Mouse (Mus musculus): ENCODE results near the gene Gpm6a. TPM values are rescaled to one million over a fixed set of nuclear protein-coding genes. Genes with fewer than 3 reads are reported as not detected.
"Not testable (repeated sequence)": the region's sequence is repeated elsewhere in the genome, so short reads cannot be mapped to it uniquely, and the experiment has no call there.

Gene Gpm6a
- total and polyA plus RNA-seq, 2 experiments from 2014 or later = 660 to 1,306 TPM

DNA sequence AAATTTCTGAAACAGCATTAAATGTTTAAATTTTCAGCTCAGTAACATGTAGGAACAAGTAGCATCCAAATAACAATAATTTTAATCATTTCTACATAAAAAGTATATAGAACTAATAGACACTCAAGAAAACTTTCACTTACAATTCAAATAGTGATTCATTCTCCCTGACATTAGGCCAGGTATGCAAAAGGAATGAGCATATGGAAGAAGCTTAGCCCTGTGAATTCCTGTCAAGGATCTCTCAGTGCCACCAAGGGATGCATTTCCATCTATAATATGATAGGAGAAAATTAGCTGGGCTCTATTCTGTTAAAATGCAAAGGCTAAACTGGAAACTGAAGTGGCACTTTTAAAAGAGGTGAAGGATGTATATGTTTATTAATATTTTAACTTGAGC, 76.5 kb downstream of the Gpm6a start:
- Histone ChIP-seq H3K36me3 (ENCODE audit: insufficient read depth) (no peaks in the 10 kb centered on the region), H3K4me2 (ENCODE audit: low read depth) (no peak overlapping the region), H3K4me1 (ENCODE audit: insufficient read depth) (peaks cover 15% of the 10 kb centered on the region), H3K9ac (no peak overlapping the region), H3K9me3 (ENCODE audit: low read length) (no peaks in the 10 kb centered on the region), H3K27me3 (ENCODE audit: insufficient read depth, low read length) (no peaks in the 10 kb centered on the region), H3K27ac (ENCODE audit: low read depth, low read length) (no peak overlapping the region), H3K4me3 (ENCODE audit: low read depth, low read length) (no peak overlapping the region)
- ATAC-seq (no peak), DNase-seq (no peak)
- no peak for TF ChIP-seq CTCF (IDR thresholded peaks at IDR 0.05; ENCODE audit: low read depth)

DNA sequence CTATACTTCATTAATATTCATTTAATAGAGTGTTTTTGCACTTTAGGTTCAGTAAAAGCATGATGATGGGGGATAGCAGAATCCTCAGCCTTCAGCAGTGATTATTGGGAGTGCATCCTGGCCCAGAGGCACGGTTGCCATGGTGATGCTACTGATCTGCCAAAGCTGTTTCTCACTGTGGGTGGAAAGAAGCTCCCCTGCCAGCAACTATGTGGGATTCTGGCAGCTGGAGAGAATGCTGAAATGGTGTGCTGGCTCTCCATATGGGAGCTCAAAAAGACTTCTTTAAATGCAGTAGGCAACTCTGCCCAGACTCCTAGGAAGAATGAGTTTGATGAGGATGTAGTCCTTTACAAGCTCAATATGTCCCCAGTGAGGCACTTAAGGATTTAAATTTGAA, 79.7 kb downstream of the Gpm6a start:
- no peak overlapping the region for H3K4me3 ChIP-seq (ENCODE audit: low read depth, low read length)
- H3K4me1 ChIP-seq (ENCODE audit: insufficient read depth) = peaks cover 9% of the 10 kb centered on the region
- peak; percentile 98 for ATAC-seq
- H3K4me2 ChIP-seq (ENCODE audit: low read depth) = peak overlapping the region; percentile 3; the same call in 1 of the 2 replicates
- WGBS = 0% methylated on average over 1 of the region's 1 CpGs
- H3K27ac ChIP-seq (ENCODE audit: low read depth, low read length) = peak overlapping the region; percentile 80
- H3K9ac ChIP-seq = no peak overlapping the region
- DNase-seq = peak; percentile 95
- no peaks in the 10 kb centered on the region for H3K27me3 ChIP-seq (ENCODE audit: insufficient read depth, low read length)
- no peaks in the 10 kb centered on the region for H3K36me3 ChIP-seq (ENCODE audit: insufficient read depth)
- H3K9me3 ChIP-seq (ENCODE audit: low read length) = no peaks in the 10 kb centered on the region
- no peak for TF ChIP-seq CTCF (IDR thresholded peaks at IDR 0.05; ENCODE audit: low read depth)

DNA sequence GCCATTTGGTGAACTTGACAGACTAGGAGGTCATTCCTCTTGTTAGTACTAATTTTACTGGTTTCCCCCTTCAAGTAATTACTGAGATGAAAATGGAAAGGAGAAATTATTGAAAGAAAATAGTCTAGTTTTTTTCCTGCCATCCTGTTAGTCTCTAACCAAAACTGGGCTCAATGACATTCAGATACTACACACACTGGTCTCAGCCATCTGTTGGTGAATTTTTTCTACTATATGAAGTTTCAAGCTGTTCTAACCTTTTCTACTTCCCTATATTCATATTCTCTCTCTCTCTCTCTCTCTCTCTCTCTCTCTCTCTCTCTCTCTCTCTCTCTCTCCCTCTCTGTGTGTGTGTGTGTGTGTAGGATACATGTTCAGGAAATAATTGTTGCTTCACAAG, 80.8 kb downstream of the Gpm6a start:
- peak overlapping the region; percentile 80 for H3K27ac ChIP-seq (ENCODE audit: low read depth, low read length)
- H3K36me3 ChIP-seq (ENCODE audit: insufficient read depth) = no peaks in the 10 kb centered on the region
- DNase-seq = peak; percentile 35
- H3K9me3 ChIP-seq (ENCODE audit: low read length) = no peaks in the 10 kb centered on the region
- H3K4me2 ChIP-seq (ENCODE audit: low read depth) = 0 out of 2 replicates have a peak overlapping the region, but pooled peaks have one; percentile 3
- H3K9ac ChIP-seq = no peak overlapping the region
- no peak for ATAC-seq
- H3K27me3 ChIP-seq (ENCODE audit: insufficient read depth, low read length) = no peaks in the 10 kb centered on the region
- peaks cover 9% of the 10 kb centered on the region for H3K4me1 ChIP-seq (ENCODE audit: insufficient read depth)
- no peak overlapping the region for H3K4me3 ChIP-seq (ENCODE audit: low read depth, low read length)
- no peak for TF ChIP-seq CTCF (IDR thresholded peaks at IDR 0.05; ENCODE audit: low read depth)

DNA sequence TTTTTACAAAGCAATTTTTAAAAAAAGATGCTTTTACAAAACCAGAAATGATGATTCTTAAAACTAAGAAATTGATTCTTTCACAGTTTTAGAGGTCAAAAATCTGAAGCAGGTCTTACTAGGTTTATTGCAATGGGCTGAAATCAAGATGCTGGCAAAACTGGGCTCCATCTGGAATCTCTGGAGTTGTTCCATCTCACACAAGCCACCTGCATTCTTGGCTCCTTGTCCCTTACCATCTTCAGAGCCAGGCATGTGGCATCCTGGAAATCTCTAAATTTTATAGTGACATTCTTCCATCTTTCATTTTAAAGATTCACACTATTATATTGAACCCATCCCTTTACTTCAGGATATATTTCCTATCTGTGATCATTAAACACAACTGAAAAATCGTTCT, 88.3 kb downstream of the Gpm6a start:
- Histone ChIP-seq H3K4me1 (ENCODE audit: insufficient read depth) (no peaks in the 10 kb centered on the region), H3K9me3 (ENCODE audit: low read length) (no peaks in the 10 kb centered on the region), H3K36me3 (ENCODE audit: insufficient read depth) (no peaks in the 10 kb centered on the region; the same call in 1 of the 2 replicates), H3K4me2 (ENCODE audit: low read depth) (no peak overlapping the region), H3K27me3 (ENCODE audit: insufficient read depth, low read length) (no peaks in the 10 kb centered on the region), H3K27ac (ENCODE audit: low read depth, low read length) (no peak overlapping the region), H3K4me3 (ENCODE audit: low read depth, low read length) (no peak overlapping the region), H3K9ac (no peak overlapping the region)
- ATAC-seq = no peak
- 62% methylated on average over 1 of the region's 1 CpGs for WGBS
- no peak for TF ChIP-seq CTCF (IDR thresholded peaks at IDR 0.05; ENCODE audit: low read depth)
- no peak for DNase-seq

DNA sequence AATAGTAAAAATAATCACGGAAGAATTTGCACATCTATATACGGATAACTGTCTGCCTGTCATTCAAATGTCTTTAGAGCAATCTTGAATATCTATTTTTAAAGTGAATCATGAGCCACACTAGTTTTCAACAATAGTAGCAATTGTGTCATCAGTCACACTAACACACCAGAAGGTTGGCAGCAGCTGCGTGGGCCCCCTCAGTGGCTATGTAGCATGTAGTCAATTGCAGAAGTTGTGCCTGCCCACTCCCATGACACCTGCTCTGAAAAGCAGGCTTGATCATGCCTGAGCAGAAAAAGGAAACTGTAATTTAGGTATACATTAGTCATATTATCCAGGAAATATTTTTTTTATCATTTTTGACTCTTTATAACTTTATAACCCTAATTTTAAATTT, 93.8 kb downstream of the Gpm6a start:
- Histone ChIP-seq H3K9ac (no peak overlapping the region), H3K27ac (ENCODE audit: low read depth, low read length) (peak overlapping the region; percentile 35; the same call in 1 of the 2 replicates), H3K4me2 (ENCODE audit: low read depth) (no peak overlapping the region), H3K4me1 (ENCODE audit: insufficient read depth) (no peaks in the 10 kb centered on the region), H3K9me3 (ENCODE audit: low read length) (no peaks in the 10 kb centered on the region), H3K4me3 (ENCODE audit: low read depth, low read length) (no peak overlapping the region), H3K36me3 (ENCODE audit: insufficient read depth) (peaks cover 22% of the 10 kb centered on the region), H3K27me3 (ENCODE audit: insufficient read depth, low read length) (no peaks in the 10 kb centered on the region)
- WGBS = 52% methylated on average over 3 of the region's 3 CpGs
- peak; percentile 56; the same call in 1 of the 2 replicates for ATAC-seq
- no peak for DNase-seq
- no peak for TF ChIP-seq CTCF (IDR thresholded peaks at IDR 0.05; ENCODE audit: low read depth)

DNA sequence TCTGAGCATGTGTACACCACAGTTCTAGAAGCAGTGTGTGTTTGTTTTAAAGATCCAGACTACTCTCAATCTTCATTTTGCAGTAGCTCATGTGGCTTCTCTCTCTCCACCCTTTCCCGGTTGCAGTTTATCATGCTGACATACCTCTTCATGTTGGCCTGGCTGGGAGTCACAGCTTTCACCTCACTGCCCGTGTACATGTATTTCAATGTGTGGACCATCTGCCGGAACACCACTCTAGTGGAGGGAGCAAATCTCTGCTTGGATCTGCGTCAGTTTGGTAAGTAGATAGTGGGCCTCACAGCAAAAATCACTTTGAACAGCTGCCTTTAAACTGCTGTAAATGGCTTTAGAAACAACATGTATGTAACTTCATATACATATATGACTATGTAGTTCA, 95.3 kb downstream of the Gpm6a start:
- H3K27ac ChIP-seq (ENCODE audit: low read depth, low read length) = no peak overlapping the region
- peaks cover 26% of the 10 kb centered on the region for H3K36me3 ChIP-seq (ENCODE audit: insufficient read depth)
- 80% methylated on average over 4 of the region's 4 CpGs for WGBS
- ATAC-seq = no peak
- DNase-seq = no peak
- H3K27me3 ChIP-seq (ENCODE audit: insufficient read depth, low read length) = no peaks in the 10 kb centered on the region
- H3K4me2 ChIP-seq (ENCODE audit: low read depth) = no peak overlapping the region
- no peak for TF ChIP-seq CTCF (IDR thresholded peaks at IDR 0.05; ENCODE audit: low read depth)
- no peaks in the 10 kb centered on the region for H3K9me3 ChIP-seq (ENCODE audit: low read length)
- H3K9ac ChIP-seq = no peak overlapping the region
- no peaks in the 10 kb centered on the region for H3K4me1 ChIP-seq (ENCODE audit: insufficient read depth)
- no peak overlapping the region for H3K4me3 ChIP-seq (ENCODE audit: low read depth, low read length)

DNA sequence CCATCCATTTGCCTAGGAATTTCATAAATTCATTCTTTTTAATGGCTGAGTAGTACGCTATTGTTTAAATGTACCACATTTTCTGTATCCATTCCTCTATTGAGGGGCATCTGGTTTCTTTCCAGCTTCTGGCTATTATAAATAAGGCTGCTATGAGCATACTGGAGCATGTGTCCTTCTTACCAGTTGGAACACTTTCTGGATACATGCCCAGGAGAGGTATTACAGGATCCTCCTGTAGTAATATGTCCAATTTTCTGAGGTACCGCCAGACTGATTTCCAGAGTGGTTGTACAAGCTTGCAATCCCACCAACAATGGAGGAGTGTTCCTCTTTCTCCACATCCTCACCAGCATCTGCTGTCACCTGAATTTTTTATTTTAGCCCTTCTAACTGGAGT, 114.2 kb downstream of the Gpm6a start:
- H3K4me1 ChIP-seq (ENCODE audit: insufficient read depth); H3K27me3 ChIP-seq (ENCODE audit: insufficient read depth, low read length); DNase-seq; H3K36me3 ChIP-seq (ENCODE audit: insufficient read depth); H3K4me3 ChIP-seq (ENCODE audit: low read depth, low read length); H3K9me3 ChIP-seq (ENCODE audit: low read length); H3K9ac ChIP-seq; ATAC-seq; H3K4me2 ChIP-seq (ENCODE audit: low read depth); H3K27ac ChIP-seq (ENCODE audit: low read depth, low read length): not testable (repeated sequence)
- WGBS = 92% methylated on average over 2 of the region's 2 CpGs

DNA sequence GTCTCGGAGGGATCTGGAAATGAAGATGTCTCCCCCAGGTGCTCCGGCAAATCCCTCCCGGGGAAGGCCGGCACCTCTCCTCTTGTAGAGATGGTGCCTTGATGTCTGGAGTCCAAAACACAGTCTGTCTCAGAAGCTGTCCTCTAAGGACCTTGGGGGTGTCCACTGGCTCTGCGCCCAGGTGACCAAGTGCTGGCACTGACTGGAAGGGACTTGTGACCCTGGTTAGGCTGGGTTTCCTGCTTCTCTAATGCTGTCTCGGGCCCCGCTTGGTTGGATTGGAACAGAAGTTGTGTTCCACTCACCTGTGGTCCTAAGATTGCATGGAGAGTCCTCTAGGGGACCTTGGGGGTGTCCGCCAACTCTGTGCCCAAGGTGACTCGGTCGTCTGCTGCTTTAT, 118.8 kb downstream of the Gpm6a start:
- DNase-seq (no peak), ATAC-seq (no peak)
- Histone ChIP-seq H3K9ac (no peak overlapping the region), H3K4me2 (ENCODE audit: low read depth) (no peak overlapping the region), H3K4me3 (ENCODE audit: low read depth, low read length) (no peak overlapping the region), H3K9me3 (ENCODE audit: low read length) (no peaks in the 10 kb centered on the region), H3K4me1 (ENCODE audit: insufficient read depth) (no peaks in the 10 kb centered on the region), H3K27me3 (ENCODE audit: insufficient read depth, low read length) (no peaks in the 10 kb centered on the region), H3K36me3 (ENCODE audit: insufficient read depth) (no peaks in the 10 kb centered on the region), H3K27ac (ENCODE audit: low read depth, low read length) (no peak overlapping the region)
- TF ChIP-seq CTCF (IDR thresholded peaks at IDR 0.05; ENCODE audit: low read depth) = no peak
- 96% methylated on average over 10 of the region's 10 CpGs for WGBS
